Mouse (Mus musculus): ENCODE measurements at regions not wholly inside any gene's neighbourhood (a gene's known extent, or its start where the extent isn't known, plus 50 kb on each side); places are given as distances from the start of the nearest gene placed in this dataset.

DNA sequence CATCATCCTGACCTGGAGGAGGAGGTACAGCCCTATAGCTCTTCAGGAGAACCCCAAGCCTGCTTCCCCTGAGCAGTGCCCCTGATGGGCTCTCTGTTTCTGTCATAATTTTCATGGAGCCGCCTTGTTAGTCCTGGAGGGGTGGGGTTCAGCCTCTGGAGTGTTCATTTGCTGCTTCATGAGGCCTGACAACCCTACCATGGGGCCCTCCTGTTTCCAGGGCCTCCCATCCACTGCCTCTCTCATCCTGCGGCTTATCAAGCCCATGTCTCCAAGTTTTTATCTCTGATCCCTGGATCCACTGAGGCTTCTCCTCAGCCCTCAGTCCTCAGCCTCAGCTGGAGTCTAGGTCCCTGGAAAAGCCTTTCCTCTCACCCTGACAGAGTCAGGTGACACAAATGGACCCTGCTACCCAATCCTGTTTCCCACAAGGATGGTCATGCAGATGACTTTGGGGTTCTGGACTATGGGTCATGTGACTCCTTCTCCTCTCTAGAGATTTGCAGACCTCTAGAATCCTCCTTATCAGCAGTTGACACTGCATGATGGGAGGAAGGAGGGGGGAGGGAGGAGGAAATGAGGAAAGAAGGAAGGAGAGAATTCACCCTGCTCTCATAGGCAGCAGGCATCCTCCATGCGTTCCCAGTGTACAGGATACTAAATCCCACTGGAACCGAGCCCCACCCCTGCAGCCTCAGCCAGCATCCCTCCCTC, 59.3 kb upstream of the Runx3 start:
- ATAC-seq (ENCODE audit: low FRiP score, low read depth): no peak
- Histone ChIP-seq H3K4me3 (no peak overlapping the region), H3K9ac (no peak overlapping the region), H3K36me3 (no peaks in the 10 kb centered on the region), H3K4me2 (replicated peaks) (no peak overlapping the region), H3K4me1 (no peaks in the 10 kb centered on the region), H3K9me3 (no peaks in the 10 kb centered on the region), H3K27ac (no peak overlapping the region), H3K27me3 (replicated peaks) (0 out of 2 replicates have a peak, but pooled peaks cover 3% of the 10 kb centered on the region)
- 66% methylated on average over 4 of the region's 4 CpGs for WGBS

DNA sequence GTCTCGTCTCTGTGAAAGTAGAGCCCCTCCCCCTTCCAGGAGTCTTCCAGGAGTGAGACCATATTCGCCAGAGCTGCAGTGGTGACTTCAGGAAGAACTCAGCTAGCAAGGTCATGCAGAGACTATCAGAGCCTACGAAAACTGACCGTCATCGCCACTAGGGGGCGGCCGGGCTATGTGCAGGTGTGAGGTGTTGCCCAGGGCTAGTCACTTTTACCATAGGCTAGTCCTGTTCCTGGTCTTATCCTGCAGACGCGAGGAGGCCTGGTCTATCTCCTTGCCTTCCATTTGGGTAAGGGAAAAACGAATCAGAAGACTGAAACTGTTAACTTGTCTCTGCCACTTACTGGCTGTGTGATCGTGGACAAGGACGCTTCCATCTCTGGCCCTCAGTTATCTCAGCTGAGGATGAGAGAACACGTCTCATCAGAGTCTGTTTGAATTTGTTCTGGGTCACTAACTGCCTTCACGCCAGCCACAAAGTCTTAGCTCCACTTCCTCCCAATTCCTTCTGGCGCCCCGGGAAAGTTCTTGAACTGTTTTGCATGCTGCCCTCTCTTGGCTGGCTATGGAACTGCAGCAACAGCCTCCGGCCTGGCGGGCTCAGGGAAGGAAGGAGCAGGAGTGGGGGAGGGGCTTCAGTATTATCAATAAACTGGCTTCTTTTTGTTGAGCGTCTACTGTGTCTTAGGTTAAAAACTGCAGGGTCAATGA, 53.5 kb upstream of the Runx3 start:
- Histone ChIP-seq H3K4me1 (no peaks in the 10 kb centered on the region), H3K36me3 (no peaks in the 10 kb centered on the region), H3K4me3 (no peak overlapping the region), H3K27ac (no peak overlapping the region), H3K27me3 (replicated peaks) (0 out of 2 replicates have a peak, but pooled peaks cover 3% of the 10 kb centered on the region), H3K9ac (no peak overlapping the region), H3K4me2 (replicated peaks) (no peak overlapping the region; the same call in 1 of the 2 replicates), H3K9me3 (no peaks in the 10 kb centered on the region)
- WGBS: 8% methylated on average over 19 of the region's 19 CpGs
- no peak for ATAC-seq (ENCODE audit: low FRiP score, low read depth)

DNA sequence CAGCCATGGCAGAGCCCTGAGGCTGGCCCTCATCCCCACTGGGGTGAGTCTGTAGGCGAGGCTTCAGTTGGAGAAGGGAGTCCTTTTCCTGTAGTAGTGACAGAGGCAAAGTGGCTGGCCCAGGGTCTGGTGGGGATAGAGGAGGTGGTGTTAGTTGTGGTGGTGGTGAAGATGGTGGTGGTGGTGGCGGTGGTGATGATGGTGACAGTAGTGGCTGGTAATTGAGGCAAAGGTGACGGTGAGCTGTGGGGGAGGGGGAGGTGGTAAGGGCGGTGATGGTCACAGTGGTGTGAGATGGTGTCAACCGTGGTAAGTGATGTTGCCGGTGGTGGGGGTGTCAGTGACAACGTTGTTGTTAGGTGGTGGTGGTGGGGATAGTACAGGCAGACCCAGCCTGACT, 52.6 kb upstream of the Runx3 start:
- Histone ChIP-seq H3K4me1 (no peaks in the 10 kb centered on the region), H3K27me3 (replicated peaks) (0 out of 2 replicates have a peak, but pooled peaks cover 3% of the 10 kb centered on the region), H3K9me3 (no peaks in the 10 kb centered on the region), H3K4me3 (no peak overlapping the region), H3K9ac (no peak overlapping the region), H3K27ac (no peak overlapping the region), H3K4me2 (replicated peaks) (no peak overlapping the region), H3K36me3 (no peaks in the 10 kb centered on the region)
- 82% methylated on average over 7 of the region's 7 CpGs for WGBS
- no peak for ATAC-seq (ENCODE audit: low FRiP score, low read depth)

DNA sequence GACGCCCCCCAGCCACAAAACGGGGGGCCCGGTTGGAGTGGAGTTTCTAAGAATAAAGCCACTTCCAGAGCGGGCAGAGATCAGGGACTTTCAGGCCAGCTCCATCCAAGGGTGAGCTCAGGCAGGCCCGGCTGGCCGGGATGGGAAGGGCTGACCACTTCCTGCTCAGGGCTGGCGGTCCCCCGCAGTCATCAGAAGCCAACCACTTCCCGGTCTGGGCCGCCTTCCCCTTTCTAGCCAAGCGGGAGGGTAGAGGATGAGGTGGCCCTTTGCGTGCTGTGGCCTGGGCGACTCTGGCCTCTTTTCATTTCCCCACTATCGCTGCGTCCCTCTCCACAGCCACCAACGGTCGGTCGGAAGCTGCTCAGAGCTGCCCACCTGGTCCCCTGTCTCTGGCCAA, 50.6 kb upstream of the Runx3 start:
- no peak overlapping the region for H3K9ac ChIP-seq
- ATAC-seq (ENCODE audit: low FRiP score, low read depth): no peak
- H3K9me3 ChIP-seq: no peaks in the 10 kb centered on the region
- H3K4me1 ChIP-seq: no peaks in the 10 kb centered on the region
- no peaks in the 10 kb centered on the region for H3K27me3 ChIP-seq (replicated peaks)
- H3K4me2 ChIP-seq (replicated peaks): no peak overlapping the region
- H3K36me3 ChIP-seq: no peaks in the 10 kb centered on the region
- H3K27ac ChIP-seq: no peak overlapping the region
- no peak overlapping the region for H3K4me3 ChIP-seq
- WGBS: 75% methylated on average over 18 of the region's 18 CpGs
